Comparison of ENCODE assay signal across 13 mouse cellular contexts in the genomic region with DNA sequence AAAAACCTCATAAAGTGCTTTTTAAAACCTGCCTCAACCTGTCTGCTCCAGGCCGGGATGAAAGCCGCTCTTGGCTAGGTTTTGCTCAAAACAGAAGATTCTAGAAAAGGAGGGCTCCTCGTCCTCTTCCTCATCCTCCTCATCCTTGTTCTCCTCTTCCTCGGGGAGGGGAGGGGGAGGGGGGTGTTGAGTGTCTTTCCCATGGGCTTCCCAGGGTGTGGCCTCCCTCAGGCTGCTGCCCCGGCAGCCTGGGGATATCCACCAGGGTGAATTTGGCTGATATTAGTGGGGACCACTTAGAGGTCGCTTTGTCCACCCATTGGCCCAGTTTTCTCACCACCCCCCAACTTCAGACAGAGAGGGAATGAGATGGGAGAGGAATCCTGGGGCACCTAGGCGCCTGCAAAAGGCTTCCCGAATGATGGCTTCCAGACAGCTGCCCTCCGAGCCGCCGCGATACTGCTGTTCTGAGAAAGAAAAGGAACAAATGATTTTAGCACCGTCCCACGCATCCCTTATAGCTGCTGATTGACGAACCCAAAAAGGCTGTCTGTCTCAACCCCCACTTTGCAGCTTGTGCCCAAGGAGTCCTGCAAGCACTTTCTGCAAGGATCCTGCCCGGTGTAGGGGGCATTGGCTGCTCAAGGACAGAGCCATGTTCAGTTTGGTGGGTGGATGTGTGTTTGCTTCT.
A peak's percentile ranks its signal among the peaks of the same experiment; 100 is the strongest.
DNase-seq lines count a peak whose midpoint lies in the region; ATAC-seq and TF ChIP-seq lines count a peak whose summit lies in the region.
"Had no signal": no experiment of that assay in that cellular context is flagged by ENCODE, and none has a peak within 500 bp of the region (broad histone marks: within the 10 kb centered on the region; RNA-seq: fewer than 3 reads in every experiment).

No protein-coding gene starts in this region.

- TF ChIP-seq POLR2A in MEL (IDR thresholded peaks at IDR 0.05; ENCODE audit: control insufficient read depth in 1 of 2, insufficient read depth in 1 of 2, low read depth in 1 of 2, low read length in 2 of 2, poor library complexity in 1 of 2): no peak

- no peaks in the 10 kb centered on the region for H3K9me3 ChIP-seq in heart, postnatal 0 days (replicated peaks; ENCODE audit: control insufficient read depth, low read length)
- H3K9me3 ChIP-seq in heart, embryonic 11.5 days (replicated peaks; ENCODE audit: control insufficient read depth, low read length): no peaks in the 10 kb centered on the region
- no peaks in the 10 kb centered on the region for H3K9me3 ChIP-seq in MEL (replicated peaks; ENCODE audit: insufficient read depth, low read length)
- H3K9me3 ChIP-seq in limb, embryonic 13.5 days: no peaks in the 10 kb centered on the region

- TF ChIP-seq EP300 in heart, postnatal 0 days (IDR thresholded peaks at IDR 0.05; ENCODE audit: low read depth): no peak
- no peak for TF ChIP-seq EP300 in MEL (IDR thresholded peaks at IDR 0.05; ENCODE audit: low read depth in 1 of 2, low read length in 2 of 2)

- H3K36me3 ChIP-seq in heart, postnatal 0 days (replicated peaks; ENCODE audit: control insufficient read depth, insufficient read depth, low read length): no peaks in the 10 kb centered on the region
- H3K36me3 ChIP-seq in heart, embryonic 11.5 days (ENCODE audit: control insufficient read depth, insufficient read depth, low read length): no peaks in the 10 kb centered on the region
- H3K36me3 ChIP-seq in MEL (ENCODE audit: control insufficient read depth in 1 of 2, insufficient read depth in 2 of 2, low read length in 2 of 2): peaks cover 0 to 16% of the 10 kb centered on the region in 2 experiments; a peak in 2 of 4 replicates
- no peaks in the 10 kb centered on the region for H3K36me3 ChIP-seq in limb, embryonic 13.5 days

- H3K27ac ChIP-seq in heart, postnatal 0 days (ENCODE audit: low read depth): no peak overlapping the region
- no peak overlapping the region for H3K27ac ChIP-seq in heart, embryonic 11.5 days (ENCODE audit: low read depth, low read length)
- H3K27ac ChIP-seq in MEL (ENCODE audit: control insufficient read depth, low read depth, low read length): peak overlapping the region; percentile 66
- H3K27ac ChIP-seq in limb, embryonic 13.5 days: no peak overlapping the region
- H3K27ac ChIP-seq: kidney, postnatal 0 days had no signal

- TF ChIP-seq CTCF in heart, postnatal 0 days (IDR thresholded peaks at IDR 0.05; ENCODE audit: low read depth): no peak
- no peak for TF ChIP-seq CTCF in MEL (IDR thresholded peaks at IDR 0.05 in 2 of 3, conservative IDR thresholded peaks at IDR 0.05 in 1 of 3; ENCODE audit: control insufficient read depth in 1 of 3, insufficient read depth in 1 of 3, low read depth in 2 of 3, low read length in 3 of 3, poor library complexity in 1 of 3, severe bottlenecking in 1 of 3)

- no peak for TF ChIP-seq RAD21 in MEL (IDR thresholded peaks at IDR 0.05; ENCODE audit: low read depth, low read length)

- 60% methylated on average over 16 of the region's 16 CpGs for WGBS in heart, postnatal 0 days
- 60% methylated on average over 16 of the region's 16 CpGs for WGBS in heart, embryonic 11.5 days (ENCODE audit: insufficient replicate concordance)
- 60% methylated on average over 16 of the region's 16 CpGs for WGBS in limb, embryonic 13.5 days

- no peaks in the 10 kb centered on the region for H3K4me1 ChIP-seq in heart, postnatal 0 days (ENCODE audit: control insufficient read depth, insufficient read depth)
- H3K4me1 ChIP-seq in heart, embryonic 11.5 days (ENCODE audit: control insufficient read depth, insufficient read depth, low read length): peaks cover 6% of the 10 kb centered on the region; the same call in 1 of the 2 replicates
- peaks cover 0 to 33% of the 10 kb centered on the region in 2 experiments; a peak in 3 of 4 replicates for H3K4me1 ChIP-seq in MEL (ENCODE audit: control insufficient read depth in 1 of 2, insufficient read depth in 2 of 2, low read length in 2 of 2)
- H3K4me1 ChIP-seq in limb, embryonic 13.5 days: peaks cover 51% of the 10 kb centered on the region

- H3K9ac ChIP-seq in heart, postnatal 0 days (replicated peaks; ENCODE audit: low read depth, low read length): no peak overlapping the region
- no peak overlapping the region for H3K9ac ChIP-seq in heart, embryonic 11.5 days (ENCODE audit: low read depth, low read length)
- peak overlapping the region; percentile 67 for H3K9ac ChIP-seq in MEL (ENCODE audit: control insufficient read depth, low read depth, low read length, poor library complexity, severe bottlenecking)
- no peak overlapping the region for H3K9ac ChIP-seq in limb, embryonic 13.5 days

- no peak overlapping the region for H3K4me3 ChIP-seq in heart, postnatal 0 days (ENCODE audit: low read depth, low read length)
- H3K4me3 ChIP-seq in heart, embryonic 11.5 days (ENCODE audit: low read depth, low read length): no peak overlapping the region
- H3K4me3 ChIP-seq in MEL (ENCODE audit: control insufficient read depth in 1 of 2, insufficient read depth in 1 of 2, low read depth in 2 of 2, low read length in 2 of 2): peak overlapping the region; percentile 48 to 69
- no peak overlapping the region for H3K4me3 ChIP-seq in limb, embryonic 13.5 days

- peak overlapping the region; percentile 18; the same call in 1 of the 2 replicates for H3K4me2 ChIP-seq in heart, postnatal 0 days (ENCODE audit: low read depth, low read length)
- H3K4me2 ChIP-seq in heart, embryonic 11.5 days: no peak overlapping the region
- H3K4me2 ChIP-seq in limb, embryonic 13.5 days (replicated peaks): 0 out of 2 replicates have a peak overlapping the region, but pooled peaks have one; percentile 24

- ATAC-seq in heart, postnatal 0 days (ENCODE audit: insufficient read depth, low read depth): no peak
- ATAC-seq in heart, embryonic 11.5 days (replicated peaks; ENCODE audit: insufficient number of reproducible peaks, low FRiP score, low TSS enrichment): no peak
- no peak for ATAC-seq in limb, embryonic 13.5 days (ENCODE audit: low FRiP score, low read depth)
- ATAC-seq: hindbrain, embryonic 16.5 days; midbrain, embryonic 16.5 days had no signal

- H3K27me3 ChIP-seq in heart, postnatal 0 days (ENCODE audit: control insufficient read depth, insufficient read depth, low read length): 0 out of 2 replicates have a peak, but pooled peaks cover 2% of the 10 kb centered on the region
- H3K27me3 ChIP-seq in heart, embryonic 11.5 days (ENCODE audit: control insufficient read depth, insufficient read depth, low read length): no peaks in the 10 kb centered on the region
- H3K27me3 ChIP-seq in MEL (ENCODE audit: control insufficient read depth in 1 of 2, insufficient read depth in 2 of 2, low read length in 2 of 2): no peaks in the 10 kb centered on the region
- H3K27me3 ChIP-seq in limb, embryonic 13.5 days: no peaks in the 10 kb centered on the region

- no peaks in the 10 kb centered on the region for H3K79me2 ChIP-seq in MEL (ENCODE audit: control insufficient read depth, insufficient read depth, low read length, poor library complexity)

- no peak for DNase-seq in heart, postnatal 0 days (ENCODE audit: low spot score)
- DNase-seq in MEL (ENCODE audit: low read depth, low spot score): peak; percentile 59
- DNase-seq in telencephalon, adult 2 months (ENCODE audit: low read depth, low spot score): peak; percentile 43
- DNase-seq in testis, postnatal 14 days (ENCODE audit: low spot score): no peak
- DNase-seq in adrenal gland, postnatal 4 days (ENCODE audit: low spot score in 2 of 2): no peak
- DNase-seq in kidney, adult 18-20 months: no peak
- DNase-seq: adrenal gland, postnatal 36 days; cerebellum, adult 11-12 months had no signal

TF ChIP-seq in MEL, 35 proteins besides CTCF, POLR2A, EP300 and RAD21:
- peak; percentile 6; the same call in 1 of the 2 replicates for TF ChIP-seq MXI1 (IDR thresholded peaks at IDR 0.05; ENCODE audit: low read depth, low read length)
- peak; percentile 37 for TF ChIP-seq NELFE (IDR thresholded peaks at IDR 0.05; ENCODE audit: low read depth, low read length)
- no peak for TF ChIP-seq GABPA (IDR thresholded peaks at IDR 0.05; ENCODE audit: low read depth, low read length)
- TF ChIP-seq MYB (IDR thresholded peaks at IDR 0.05; ENCODE audit: low read depth, low read length): no peak
- TF ChIP-seq CHD1 (IDR thresholded peaks at IDR 0.05; ENCODE audit: low read depth, low read length): 0 out of 2 replicates have a peak, but pooled peaks have one; percentile 61

Comparison
In these comparisons a context has a peak if more than half of its experiments do, and no peak if none do; other contexts are left out.
1. DNase-seq: peak in MEL (single experiment) and telencephalon, adult 2 months (single experiment); none in heart, postnatal 0 days (single experiment), testis, postnatal 14 days (single experiment), adrenal gland, postnatal 4 days (0 of 2) and kidney, adult 18-20 months (single experiment).
2. H3K4me3 ChIP-seq: peak in MEL (2 of 2); none in heart, postnatal 0 days (single experiment), heart, embryonic 11.5 days (single experiment) and limb, embryonic 13.5 days (single experiment).